Mouse (Mus musculus): ENCODE data around the gene Rrnad1. TPM values are rescaled to one million over a fixed set of nuclear protein-coding genes. Genes with fewer than 3 reads are reported as not detected.
"Not testable (repeated sequence)": the region's sequence is repeated elsewhere in the genome, so short reads cannot be mapped to it uniquely, and the experiment has no call there.

Rrnad1 gene
- total RNA-seq, 2 experiments from 2014 or later: 7.4 to 8.7 TPM

DNA sequence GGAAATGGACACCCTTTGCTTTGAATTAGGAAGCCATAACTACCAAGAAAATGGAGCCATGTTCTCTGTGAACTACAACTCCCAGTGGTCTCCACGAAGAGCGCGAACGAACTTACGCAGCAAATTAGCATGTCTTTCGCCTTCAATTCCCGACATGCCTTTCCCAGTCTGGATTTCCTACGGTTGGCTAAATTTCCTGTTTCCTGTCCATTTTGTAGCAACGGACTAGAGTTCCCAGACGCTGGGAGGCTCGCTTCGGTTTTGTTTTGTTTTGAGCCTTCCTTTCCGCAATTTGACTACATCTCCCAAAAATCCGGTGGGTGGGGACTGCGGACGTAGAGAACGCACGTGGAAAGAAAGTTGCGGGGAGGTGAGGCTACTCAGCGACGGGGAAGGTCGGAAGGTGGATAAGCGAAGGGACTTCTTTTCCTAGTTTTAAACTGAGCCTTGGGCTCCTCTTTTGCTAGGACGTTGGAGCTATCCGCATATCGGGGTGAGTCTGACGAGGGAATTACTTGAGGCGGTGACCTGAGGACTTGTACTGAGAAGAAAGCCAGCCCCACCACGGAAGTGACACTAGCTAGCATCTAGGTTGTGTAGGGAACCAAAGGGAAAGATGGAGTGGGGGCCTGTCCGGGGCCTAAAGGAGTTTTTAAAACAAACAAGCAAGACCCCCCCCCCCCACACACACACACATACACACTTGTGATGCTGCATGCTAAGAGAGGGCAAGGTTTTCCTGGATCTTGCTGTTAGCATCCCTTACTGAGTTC is 11.0 kb downstream of the Rrnad1 start, which contains the start of gene Mrpl24:
TSS of gene Mrpl24 (plus strand) at position 171 of the 773 bp plus-strand sequence.
- peak; percentile 43 to 65 for DNase-seq (ENCODE audit: low spot score in 2 of 2)

DNA sequence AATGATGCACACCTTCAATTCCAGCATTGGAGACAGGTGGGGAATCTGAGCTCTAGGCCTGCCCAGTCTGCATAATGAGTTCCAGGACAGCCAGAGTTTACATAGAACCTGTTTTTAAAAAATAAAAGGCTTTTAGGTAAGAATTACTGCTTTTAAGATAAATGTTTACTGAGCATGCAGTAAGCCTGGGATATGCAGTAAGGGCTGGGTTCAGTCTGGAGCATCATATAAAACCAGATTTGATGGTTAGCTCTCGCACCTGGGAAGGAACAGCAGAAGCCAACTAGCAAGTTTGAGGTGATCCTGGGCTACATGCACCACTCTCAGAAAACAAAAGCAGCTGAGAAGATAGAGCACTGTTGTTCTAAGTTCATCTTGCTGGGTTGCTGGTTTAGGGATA is 12.0 kb downstream of the Rrnad1 start:
- no peak for DNase-seq (ENCODE audit: low spot score in 2 of 2)

DNA sequence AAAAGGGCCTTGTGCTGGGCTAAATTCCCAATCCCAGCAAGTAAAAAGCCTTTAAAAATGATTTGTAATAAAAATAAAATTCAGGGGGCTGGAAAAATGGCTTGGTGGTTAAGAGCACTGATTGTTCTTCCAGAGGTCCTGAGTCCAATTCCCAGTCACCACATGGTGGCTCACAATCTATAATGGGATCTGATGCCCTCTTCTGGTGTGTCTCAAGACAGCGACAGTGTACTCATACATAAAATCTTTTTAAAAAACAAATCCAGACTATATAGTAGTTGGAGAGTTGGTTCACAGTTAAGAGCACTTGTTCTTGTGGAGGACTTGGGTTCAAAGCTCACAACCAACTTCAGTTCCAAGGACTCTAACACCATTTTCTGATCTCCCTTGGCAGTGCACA is 13.5 kb downstream of the Rrnad1 start:
- no peak for DNase-seq (ENCODE audit: low spot score in 2 of 2)

DNA sequence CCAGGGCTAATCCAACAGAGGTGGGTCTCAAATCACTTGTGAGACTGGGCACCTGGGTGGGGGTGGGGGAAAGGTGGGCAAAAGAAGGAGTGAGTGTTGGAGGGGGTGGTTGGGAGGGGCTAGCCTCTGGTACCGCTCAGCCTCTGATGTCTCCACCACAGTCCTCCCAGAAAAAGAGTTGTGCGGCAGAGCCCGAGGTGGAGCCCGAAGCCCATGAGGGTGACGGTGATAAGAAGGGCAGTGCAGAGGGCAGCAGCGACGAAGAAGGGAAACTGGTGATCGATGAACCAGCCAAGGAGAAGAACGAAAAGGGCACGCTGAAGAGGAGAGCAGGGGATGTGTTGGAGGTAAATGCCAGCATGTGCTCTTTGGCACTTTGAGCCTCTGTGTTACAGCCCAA is 16.6 kb downstream of the Rrnad1 start:
- DNase-seq (ENCODE audit: low spot score in 2 of 2): no peak

DNA sequence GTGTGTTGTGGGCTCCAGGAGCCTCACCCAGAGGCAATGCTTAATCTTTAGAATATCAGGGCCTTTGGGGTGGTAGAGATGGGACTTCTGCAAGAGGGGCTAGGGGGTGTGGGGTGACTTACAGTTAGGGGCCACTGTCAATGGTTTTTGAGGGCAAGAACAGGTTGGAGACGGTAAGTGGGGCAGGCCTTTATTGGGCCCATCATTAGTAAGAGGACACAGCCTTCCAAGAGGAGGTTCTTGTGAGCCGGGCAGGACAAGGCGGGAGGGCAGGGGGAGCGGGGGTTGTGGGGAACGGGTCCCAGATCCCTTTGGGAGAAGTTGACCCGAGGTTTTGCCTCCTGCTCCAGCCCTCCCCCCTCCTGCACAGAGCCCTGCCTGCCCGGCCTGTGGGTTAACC is 17.0 kb downstream of the Rrnad1 start:
- no peak for DNase-seq (ENCODE audit: low spot score in 2 of 2)

DNA sequence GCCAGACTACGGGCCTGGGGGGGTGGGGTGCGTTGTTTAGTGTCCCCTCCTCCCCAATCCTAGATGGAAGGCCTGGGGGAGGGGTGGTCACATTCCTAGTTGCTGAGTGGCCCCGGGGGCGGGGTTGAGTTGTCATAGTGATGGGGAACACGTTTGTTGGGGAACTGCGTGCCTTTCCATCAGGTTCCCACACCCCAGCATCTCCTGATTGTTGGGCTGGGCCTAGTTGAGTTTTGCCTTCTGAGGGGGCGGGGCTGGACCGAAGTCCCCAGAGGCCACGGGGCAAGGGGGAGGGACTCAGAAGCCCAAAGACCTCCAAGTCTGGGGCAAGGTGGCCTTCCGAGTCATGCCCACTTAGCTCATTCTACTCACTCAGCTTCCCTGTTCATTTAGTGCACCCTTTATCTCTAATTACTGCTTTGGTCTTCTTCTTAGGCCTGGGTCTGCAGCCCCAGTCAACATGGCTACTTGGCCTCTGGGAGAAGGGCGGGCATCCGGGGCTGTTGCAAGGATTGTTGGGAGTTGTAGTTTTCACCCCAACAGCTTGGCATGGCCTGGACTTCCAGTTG is 19.9 kb downstream of the Rrnad1 start:
- peak; percentile 67 to 80 for DNase-seq (ENCODE audit: low spot score in 2 of 2)

DNA sequence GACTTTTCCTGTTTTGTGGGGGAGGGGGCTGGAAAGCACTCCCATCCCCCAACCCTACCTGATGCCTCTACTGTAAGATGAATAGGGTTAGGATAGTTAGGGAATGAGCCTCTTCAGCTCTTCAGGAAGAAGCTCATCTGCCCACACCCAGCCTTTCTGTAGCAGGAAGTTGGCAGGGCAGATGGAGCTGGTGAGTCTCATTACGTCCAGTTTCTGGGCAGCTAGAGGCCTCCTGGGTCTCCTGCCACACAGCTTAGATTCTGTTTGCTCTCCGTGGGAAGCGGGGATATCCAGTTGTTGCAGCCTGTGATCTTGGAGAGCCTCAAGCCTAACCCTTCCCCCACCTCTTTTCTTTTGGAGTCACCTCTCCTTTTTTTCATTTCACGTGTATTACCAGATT is 20.6 kb downstream of the Rrnad1 start:
- DNase-seq (ENCODE audit: low spot score in 2 of 2): no peak

DNA sequence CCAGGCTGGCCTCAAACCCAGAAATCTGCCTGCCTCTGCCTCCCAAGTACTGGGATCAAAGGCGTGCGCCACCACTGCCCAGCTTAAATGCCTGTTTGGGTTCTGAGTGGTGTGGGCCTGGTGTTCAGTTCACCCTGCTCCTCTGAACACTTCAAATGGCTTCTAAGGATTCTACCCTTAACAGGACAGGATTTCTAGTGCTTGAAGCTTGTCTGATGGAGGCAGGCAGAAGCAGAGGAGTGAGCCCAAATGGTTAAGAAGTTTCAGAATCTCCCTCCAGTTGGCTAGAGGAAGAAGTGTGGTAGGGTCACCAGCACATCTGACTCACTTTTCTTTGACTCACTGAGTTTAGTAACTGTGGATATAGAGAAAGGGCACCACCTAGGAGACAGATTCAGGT is 21.1 kb downstream of the Rrnad1 start:
- no peak for DNase-seq (ENCODE audit: low spot score in 2 of 2)

DNA sequence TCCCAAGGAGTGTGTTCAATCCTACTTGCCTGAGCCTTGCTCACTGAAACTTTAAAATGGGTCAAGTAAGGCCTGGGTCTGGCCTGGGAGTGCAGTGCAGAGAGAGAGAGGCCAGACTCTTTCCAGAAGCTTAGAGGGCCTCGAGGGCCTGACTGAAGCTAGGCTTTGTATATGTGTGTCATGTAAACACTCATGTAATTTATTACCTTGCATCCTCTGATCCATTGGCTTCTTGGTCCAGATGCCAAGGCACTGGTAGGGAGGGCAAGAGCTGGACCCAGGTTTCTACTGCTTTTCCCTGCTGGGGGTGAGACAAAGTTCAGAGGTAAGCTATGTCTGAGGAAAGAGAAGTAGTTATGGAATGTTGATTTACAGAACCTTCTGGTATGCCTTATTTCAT is 22.6 kb downstream of the Rrnad1 start:
- no peak for DNase-seq (ENCODE audit: low spot score in 2 of 2)

DNA sequence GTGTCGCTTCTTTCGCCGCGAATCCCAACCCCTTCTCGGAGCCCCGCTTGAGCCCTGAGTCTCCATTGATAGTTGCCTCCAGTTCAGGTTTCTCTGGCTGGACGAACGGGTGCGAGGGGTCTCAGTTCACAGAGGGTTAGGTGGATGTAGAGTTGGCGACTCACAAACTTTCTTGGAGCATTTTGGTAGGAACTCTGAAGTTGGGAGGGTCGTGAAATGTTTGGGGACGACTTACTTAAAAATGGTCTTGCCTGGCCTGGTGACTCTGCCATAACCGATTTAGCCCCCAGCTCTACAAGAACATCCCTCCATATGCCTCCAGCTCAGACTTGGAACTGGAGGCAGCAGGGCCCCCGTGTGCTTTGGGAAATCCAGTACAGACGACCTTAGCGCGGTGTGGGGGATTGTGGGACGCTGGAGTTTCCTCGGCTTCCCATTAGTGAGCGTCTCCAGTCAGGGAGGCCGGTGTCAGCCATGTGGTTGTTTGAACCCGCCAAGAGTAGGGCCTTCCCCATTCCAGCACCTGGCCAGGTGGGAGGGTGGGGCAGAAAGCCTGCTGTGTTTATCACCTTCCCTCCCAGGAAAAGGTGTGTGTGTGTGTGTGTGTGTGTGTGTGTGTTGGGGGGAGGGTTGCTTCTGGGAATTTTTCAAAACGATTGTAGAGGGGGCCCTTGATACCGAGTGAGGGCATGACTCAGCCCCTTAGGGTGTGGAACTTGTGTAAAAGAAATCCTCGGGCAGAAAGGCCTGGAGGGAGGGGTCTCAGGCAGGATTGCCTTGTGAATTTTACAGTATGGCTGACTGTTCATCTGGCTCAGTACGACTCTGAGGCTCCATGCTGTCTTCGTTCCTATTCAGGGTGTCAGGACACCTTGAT is 23.3 kb downstream of the Rrnad1 start:
- DNase-seq (ENCODE audit: low spot score in 2 of 2): peak in 1 of 2 experiments; percentile 33

DNA sequence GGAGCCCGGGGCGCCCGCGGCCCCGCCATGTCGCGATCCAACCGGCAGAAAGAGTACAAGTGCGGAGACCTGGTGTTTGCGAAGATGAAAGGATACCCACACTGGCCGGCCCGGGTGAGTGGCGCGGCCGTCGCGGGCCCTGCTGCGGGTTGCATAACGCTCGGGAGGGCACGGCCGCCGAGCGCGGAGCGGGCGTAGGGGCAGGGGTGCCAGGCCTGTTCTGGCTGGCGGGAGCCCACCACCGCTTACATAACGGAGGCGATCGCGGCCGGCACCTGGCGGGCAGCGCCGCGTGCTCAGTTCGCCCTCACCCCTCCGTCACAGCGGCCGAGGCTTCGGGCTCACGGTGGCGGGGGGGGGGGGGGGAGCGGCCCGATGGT is 23.9 kb downstream of the Rrnad1 start:
- DNase-seq (ENCODE audit: low spot score in 2 of 2): peak; percentile 29 to 54

DNA sequence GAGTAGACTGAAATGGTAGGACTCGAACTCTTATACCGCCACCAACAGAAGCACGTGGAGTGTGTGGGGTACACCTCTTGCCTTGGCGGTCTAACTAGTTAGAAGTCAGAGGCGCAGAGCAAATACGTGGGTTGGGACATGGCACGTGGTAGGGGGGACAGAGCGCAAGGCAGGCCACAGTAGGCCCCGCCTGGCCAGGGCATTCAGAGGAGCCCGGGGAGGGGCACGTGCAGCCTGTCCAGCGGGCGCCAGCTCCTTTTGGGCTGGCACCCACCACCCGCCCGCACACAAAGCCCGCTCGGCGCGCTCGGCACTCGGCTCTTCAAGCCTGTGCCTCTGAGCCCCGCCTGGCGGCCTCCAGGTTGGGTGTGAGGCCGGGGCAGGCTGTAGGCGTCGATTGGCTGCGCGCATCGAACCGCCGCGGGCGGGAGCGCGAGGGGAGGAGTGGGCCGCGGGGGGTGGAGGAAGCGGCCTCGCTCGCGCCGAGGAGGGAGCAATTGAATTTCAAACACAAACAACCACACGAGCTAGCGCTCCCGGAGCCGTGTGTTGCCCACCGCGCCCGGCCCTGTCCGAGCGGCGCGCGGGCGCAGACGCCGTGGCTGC is 24.5 kb downstream of the Rrnad1 start, which contains the start of gene Hdgf:
TSS of gene Hdgf (plus strand) at position 442 of the 606 bp plus-strand sequence.
- DNase-seq (ENCODE audit: low spot score in 2 of 2): peak; percentile 89 to 94

DNA sequence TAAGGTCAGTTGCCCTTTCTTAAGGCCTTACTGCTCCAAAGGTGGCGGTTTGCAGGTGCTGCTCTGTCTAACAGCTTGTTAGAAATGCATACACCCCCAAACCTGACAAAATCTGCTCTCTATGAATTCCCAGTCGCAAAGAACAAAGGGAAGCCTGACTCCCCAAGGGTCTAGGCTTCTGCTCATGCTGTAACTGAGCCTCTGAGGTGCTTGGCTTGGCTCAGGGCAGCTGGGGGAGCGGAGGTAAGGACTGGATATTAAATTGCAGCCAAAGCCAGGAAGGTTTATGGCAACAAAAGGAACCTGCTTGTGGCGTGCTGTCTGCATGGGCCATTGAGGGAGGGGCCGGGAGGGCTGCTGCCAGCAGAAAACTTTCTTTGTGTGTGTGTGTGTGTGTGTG is 26.7 kb downstream of the Rrnad1 start:
- no peak for DNase-seq (ENCODE audit: low spot score in 2 of 2)

DNA sequence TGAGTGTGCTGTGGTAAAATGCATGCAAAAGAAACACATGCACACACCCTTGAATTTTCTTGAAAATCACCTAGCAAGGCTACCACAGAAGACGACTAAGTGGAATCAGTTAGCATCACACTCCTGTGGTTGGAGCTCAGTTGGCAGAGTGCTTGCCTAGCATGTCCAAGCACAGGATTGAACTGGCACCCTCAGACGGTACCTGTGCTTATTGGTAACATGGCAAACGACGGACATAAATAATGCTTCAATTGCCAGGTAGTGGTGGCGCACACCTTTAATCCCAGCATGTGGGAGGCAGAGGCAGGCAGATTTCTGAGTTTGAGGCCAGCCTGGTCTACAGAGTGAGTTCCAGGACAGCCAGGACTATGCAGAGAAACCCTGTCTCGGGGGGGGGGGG is 28.6 kb downstream of the Rrnad1 start:
- DNase-seq (ENCODE audit: low spot score in 2 of 2): not testable (repeated sequence)

DNA sequence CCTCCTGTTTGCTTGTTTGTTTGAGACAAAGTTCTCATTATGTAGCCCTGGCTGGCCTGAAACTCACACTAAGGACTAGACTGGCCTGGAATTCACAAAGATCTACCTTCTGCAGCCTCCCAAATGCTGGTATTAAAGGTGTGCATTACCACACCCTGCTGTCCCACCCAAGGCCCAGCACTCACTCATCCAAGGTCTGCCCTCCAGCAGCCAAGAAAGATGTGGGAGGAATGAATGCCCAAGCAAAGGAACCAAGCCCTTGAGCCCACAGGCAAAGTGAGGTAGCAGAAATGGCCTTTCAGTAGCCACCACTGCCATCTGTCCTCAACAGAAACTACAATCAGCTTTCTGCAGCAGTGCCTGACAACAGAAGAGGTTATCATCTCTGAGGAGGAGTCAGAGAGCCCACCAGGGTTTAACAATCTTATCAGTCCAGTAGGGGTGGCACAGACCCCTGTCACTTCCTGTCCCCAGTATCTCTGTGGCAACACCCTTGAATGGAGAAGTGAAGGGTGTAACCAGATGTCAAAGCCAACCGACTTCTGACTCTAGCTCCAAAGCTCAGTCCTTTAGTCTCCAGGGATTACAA is 29.4 kb downstream of the Rrnad1 start:
- DNase-seq (ENCODE audit: low spot score in 2 of 2): no peak

DNA sequence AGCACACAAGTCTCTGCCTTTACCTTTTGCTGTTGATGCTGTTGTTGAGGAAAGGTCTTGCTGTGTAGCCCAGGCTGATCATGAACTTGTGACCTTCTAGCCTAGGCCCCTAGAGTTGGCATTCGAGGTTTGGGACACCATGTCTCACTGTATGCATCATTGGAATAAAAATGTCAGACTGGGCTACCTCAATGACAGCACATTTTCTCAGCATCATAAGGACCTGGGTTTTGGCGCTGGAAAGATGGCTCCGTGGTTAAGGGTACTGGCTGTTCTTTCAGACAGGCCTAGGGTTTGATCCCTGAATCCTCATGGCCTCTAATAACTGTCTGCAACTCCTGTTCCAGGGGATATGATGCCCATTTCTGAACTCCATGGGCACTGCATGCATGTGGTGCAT is 30.7 kb downstream of the Rrnad1 start:
- DNase-seq (ENCODE audit: low spot score in 2 of 2): no peak

DNA sequence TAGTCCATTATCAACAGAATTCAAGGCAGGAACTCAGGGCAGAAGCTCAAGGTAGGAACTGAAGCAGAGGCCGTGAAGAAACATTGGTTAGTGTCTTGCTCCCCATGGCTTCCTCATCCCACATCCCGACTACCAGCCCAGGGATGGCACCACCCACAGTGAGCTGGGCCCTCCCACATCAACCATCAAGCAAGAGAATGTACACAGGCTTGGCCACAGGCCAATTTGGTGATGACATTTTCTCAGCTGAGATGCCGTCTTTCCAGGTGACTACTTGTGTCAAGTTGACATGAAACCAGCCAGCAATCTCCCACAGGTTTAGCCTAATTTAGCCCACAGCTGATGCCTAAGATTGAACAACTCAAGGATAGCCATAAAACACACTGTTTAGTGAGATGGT is 31.3 kb downstream of the Rrnad1 start:
- DNase-seq (ENCODE audit: low spot score in 2 of 2): no peak

DNA sequence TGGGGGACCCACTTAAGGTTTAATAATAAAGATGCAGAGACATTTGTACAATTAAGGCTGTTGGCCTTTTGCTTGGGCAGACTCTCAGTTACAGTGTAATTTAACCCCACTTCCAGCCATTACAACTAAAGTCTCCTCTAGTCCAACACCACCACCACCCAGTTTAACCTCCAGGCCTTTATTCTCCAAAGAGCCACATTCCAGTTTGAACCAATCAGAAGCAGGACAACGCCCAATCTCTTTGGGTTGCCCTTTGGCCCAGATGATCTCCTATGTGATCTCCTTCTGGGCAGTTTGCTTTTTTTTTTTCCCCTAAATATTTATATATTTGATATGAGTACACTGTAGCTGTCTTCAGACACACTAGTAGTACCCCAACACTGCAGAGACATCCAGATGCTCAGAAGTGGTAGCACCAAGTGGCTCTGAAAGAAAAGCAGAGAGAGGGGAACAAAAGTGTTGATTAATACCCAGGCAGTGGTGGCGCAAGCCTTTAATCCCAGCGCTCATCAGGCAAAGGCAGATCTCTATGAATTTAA is 37.1 kb downstream of the Rrnad1 start:
- no peak for DNase-seq (ENCODE audit: low spot score in 2 of 2)

DNA sequence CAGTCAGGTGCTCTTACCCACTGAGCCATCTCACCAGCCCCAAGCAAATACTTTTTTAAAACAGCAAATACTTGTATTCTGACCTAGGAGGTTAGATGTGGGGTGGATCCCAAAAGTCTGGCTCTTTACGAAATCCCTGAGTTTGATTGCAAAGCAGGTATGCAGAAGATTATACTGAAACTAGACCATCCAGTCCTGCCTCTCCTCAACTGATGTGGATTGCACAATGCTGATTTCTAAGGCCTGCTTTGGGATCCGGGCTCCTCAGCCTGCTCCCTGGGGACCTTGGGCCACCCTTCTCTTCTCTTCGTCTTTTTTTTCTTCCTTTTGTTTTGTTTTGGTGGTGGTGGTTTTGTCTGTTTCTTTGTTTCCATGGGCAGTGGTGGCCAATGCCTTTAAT is 39.0 kb downstream of the Rrnad1 start:
- no peak for DNase-seq (ENCODE audit: low spot score in 2 of 2)

DNA sequence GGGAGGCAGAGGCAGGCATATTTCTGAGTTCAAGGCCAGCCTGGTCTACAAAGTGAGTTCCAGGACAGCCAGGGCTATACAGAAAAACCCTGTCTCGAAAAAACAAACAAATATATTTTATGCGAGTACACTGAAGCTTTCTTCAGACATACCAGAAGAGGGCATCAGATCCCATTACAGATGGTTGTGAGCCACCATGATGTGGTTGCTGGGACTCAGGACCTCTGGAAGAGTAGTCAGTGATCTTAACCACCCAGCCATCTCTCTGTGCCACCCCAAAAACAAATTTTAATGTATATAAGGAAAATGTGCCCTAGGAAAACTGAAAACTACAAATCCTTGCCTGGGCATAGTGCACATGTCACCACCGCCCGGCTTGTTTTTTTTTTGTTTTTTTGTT is 43.1 kb downstream of the Rrnad1 start:
- DNase-seq (ENCODE audit: low spot score in 2 of 2): not testable (repeated sequence)

DNA sequence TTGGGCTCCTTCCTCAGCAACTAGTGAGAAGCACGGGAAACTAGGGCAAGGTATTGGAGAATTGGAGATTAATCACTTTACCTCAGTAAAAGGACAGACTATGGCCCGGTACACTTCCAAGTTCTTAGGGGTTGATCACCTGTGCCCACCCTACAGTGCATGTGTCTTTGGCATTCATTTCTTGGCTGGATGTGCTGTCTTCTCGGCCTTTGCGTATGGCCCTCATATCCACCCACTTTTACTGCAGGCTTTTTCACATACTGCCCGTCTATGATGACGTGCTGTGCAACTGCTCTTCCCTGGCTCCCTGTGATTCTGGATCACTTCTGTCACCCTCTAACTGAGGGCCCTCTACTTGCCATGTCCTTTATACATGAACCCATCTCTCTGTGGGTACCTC is 44.1 kb downstream of the Rrnad1 start:
- no peak for DNase-seq (ENCODE audit: low spot score in 2 of 2)

Measured in gastrocnemius, postnatal 4 days (tissue).